Mouse (Mus musculus): ENCODE results near the gene Prmt8.

Prmt8 gene

GRCm38 (mm10) chr6:127661717-127662292 is 107.5 kb downstream of the Prmt8 start:
- DNase-seq (ENCODE audit: low spot score) = no peak

- no peak for DNase-seq (ENCODE audit: low spot score)
These were observed 109.3 kb downstream of the Prmt8 start for GRCm38 (mm10) chr6:127659966-127660365.

DNA sequence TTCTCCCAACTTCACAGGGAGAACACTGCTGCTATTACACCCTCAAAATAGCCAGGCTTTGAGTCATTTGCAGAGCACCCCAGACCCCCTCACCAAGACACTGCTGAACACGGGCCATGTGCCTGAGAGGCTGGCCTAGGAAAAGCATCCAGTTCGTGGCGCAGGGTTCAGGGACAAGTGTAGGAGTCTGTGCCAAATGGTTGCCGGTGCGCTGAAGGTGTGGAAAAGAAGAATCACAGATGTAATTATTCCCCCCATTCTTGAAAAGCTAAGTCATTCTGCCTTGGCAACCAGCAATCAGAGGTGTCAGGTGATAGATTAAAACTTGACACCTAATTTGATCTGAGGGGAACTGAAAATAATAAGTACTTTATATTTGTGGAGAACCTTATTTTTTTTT is 109.8 kb downstream of the Prmt8 start:
- no peak for DNase-seq (ENCODE audit: low spot score)

DNA sequence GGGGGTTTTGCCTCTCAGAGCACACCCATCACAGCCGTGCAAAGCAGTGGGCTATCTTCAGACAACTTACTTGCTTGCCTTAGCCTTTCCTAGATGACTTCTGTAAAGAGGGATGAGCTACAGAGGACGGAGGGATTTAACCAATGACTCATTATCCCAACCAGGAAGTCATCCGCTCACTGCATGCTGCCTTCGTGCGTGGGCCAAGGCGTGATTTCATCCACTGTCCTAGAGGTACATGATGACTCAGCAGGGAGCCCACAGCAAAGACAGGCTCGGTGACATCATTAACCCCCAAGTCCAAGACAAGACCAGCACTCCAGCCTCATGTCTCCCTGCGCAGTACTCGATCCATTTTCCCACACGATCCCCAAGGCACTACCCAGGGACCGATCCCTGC is 112.1 kb downstream of the Prmt8 start:
- DNase-seq (ENCODE audit: low spot score) = no peak

DNA sequence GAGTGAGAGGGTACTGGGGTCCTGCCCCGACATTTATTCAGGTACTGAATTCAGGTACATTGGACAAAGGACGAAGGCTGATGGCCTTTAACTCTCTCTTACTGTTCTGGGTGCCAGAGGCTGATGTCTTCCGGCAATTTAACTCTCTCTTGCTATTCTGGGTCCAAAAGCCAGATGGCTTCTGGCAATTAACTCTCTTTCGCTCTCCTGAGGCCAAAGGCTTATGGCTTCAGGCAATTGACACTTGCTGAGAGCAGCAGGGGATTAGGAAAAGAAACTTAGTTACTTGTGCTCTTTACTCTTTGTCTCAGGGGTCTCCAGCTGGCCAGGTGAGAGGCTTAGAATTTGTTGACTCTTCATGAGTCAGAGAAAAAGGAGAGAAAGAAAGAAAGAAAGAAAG is 113.3 kb downstream of the Prmt8 start:
- DNase-seq (ENCODE audit: low spot score) = no peak

DNA sequence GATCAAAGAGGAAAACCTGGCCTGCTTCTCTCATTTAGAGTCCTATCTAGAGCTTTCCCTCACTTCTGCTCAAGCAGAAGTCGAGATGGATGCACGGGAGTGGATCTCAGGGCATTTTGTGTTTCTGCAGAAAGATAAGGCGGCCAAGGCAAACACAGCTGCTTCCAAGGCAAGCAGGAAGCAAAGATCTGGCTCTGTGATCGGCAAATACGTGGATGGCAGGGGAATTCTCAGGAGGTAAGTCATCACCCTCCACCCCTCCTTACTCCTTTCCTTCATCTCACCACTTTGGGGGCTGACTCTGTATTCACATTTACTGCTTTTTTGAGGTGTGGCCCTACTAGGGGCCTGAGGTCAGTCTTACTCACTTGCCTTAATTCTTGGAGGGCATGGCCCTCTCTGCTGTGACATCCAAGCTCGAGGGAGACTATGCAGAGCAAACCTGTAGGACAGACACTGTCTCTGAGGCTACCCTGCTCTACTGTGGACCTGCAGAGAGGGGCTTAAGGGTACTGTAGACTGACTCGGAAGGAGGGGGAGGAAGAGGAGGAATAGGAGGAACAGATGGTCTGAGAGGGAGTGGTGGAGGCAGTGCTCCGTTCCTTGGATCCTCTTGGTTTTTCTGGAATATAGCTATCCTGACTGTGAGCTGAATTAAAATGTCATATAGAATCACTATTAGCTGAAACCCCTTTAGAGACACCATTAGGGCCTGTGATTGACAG is 128.0 kb downstream of the Prmt8 start:
- DNase-seq (ENCODE audit: low spot score) = no peak
